Mouse (Mus musculus) hindbrain, embryonic 16.5 days (tissue): ENCODE measurements at regions not wholly inside any gene's neighbourhood (a gene's known extent, or its start where the extent isn't known, plus 50 kb on each side); places are given as distances from the start of the nearest gene placed in this dataset.

Experiments
- ATAC-seq: fragments of 200-750 bp; cut with Nextera tagmentation; 2 replicates; pipeline ENCODE4 v1.8.0; 2017; ENCODE audit warnings: moderate TSS enrichment, moderate library complexity
- H3K27ac ChIP-seq: fragments of 300-500 bp; sonication (generic); 2 replicates; pipeline ENCODE4 v1.5.1; 2014; ENCODE audit warnings: low read depth, mild to moderate bottlenecking, control low read depth, low read length, moderate library complexity
- H3K27me3 ChIP-seq: fragments of 300-500 bp; sonication (generic); replicated peaks from 2 replicates; pipeline ENCODE4 v1.6.1; 2014; ENCODE audit warnings: low read length; ENCODE audit not compliant: control insufficient read depth, insufficient read depth
- H3K36me3 ChIP-seq: fragments of 300-500 bp; sonication (generic); 2 replicates; pipeline ENCODE4 v1.6.1; 2014; ENCODE audit warnings: mild to moderate bottlenecking, low read length, moderate library complexity, mixed read lengths; ENCODE audit not compliant: control insufficient read depth, insufficient read depth
- H3K4me1 ChIP-seq: fragments of 300-500 bp; sonication (generic); 2 replicates; pipeline ENCODE4 v1.6.1; 2014; ENCODE audit warnings: low read depth, low read length; ENCODE audit not compliant: control insufficient read depth, insufficient read depth
- H3K4me2 ChIP-seq: fragments of 300-500 bp; sonication (generic); 2 replicates; pipeline ENCODE4 v1.6.1; 2014; ENCODE audit warnings: mild to moderate bottlenecking, low read length, control low read depth, moderate library complexity
- H3K4me3 ChIP-seq: fragments of 300-500 bp; sonication (generic); 2 replicates; pipeline ENCODE4 v1.5.1; 2014; ENCODE audit warnings: mild to moderate bottlenecking, low read length, control low read depth, moderate library complexity
- H3K9ac ChIP-seq: fragments of 300-500 bp; sonication (generic); 2 replicates; pipeline ENCODE4 v1.6.1; 2014; ENCODE audit warnings: low read depth, mild to moderate bottlenecking, control low read depth, low read length, moderate library complexity
- H3K9me3 ChIP-seq: fragments of 300-500 bp; sonication (generic); 2 replicates; pipeline ENCODE4 v1.6.1; 2014; ENCODE audit warnings: mild to moderate bottlenecking, low read length, moderate library complexity; ENCODE audit not compliant: control insufficient read depth
- WGBS: fragments of 180-500 bp; shearing (Covaris S2); extraction: QIAGEN DNeasy Blood & Tissue Kit; methylation state at CpG from one replicate; pipeline ENCODE4 v1.1.7; 2014; 5-methylcytosine and 5-hydroxymethylcytosine counted together

- Histone ChIP-seq H3K36me3 (no peaks in the 10 kb centered on the region), H3K4me2 (no peak overlapping the region), H3K27me3 (no peaks in the 10 kb centered on the region), H3K9ac (0 out of 2 replicates have a peak overlapping the region, but pooled peaks have one; percentile 8), H3K4me3 (no peak overlapping the region), H3K4me1 (peaks cover 8% of the 10 kb centered on the region), H3K9me3 (no peaks in the 10 kb centered on the region), H3K27ac (0 out of 2 replicates have a peak overlapping the region, but pooled peaks have one; percentile 32)
- peak; percentile 61; the same call in 1 of the 2 replicates for ATAC-seq
- 22% methylated on average over 8 of the region's 8 CpGs for WGBS
These were observed 172.5 kb upstream of the Sdk2 start for GRCm38 (mm10) chr11:114239311-114239803.

- 61% methylated on average over 5 of the region's 5 CpGs for WGBS
- ATAC-seq = no peak
- H3K4me1 ChIP-seq = peaks cover 12% of the 10 kb centered on the region
- no peak overlapping the region for H3K27ac ChIP-seq
- no peaks in the 10 kb centered on the region for H3K27me3 ChIP-seq
- H3K9me3 ChIP-seq = no peaks in the 10 kb centered on the region
- no peak overlapping the region for H3K9ac ChIP-seq
- H3K4me2 ChIP-seq = no peak overlapping the region
- no peaks in the 10 kb centered on the region for H3K36me3 ChIP-seq
- H3K4me3 ChIP-seq = no peak overlapping the region
These were observed 172.0 kb upstream of the Sdk2 start for GRCm38 (mm10) chr11:114238801-114239200.

- H3K4me1 ChIP-seq = peaks cover 15% of the 10 kb centered on the region
- H3K27me3 ChIP-seq = no peaks in the 10 kb centered on the region
- H3K9me3 ChIP-seq = no peaks in the 10 kb centered on the region
- no peaks in the 10 kb centered on the region for H3K36me3 ChIP-seq
- H3K27ac ChIP-seq = no peak overlapping the region
- no peak for ATAC-seq
- WGBS = 83% methylated on average over 8 of the region's 8 CpGs
- H3K4me3 ChIP-seq = no peak overlapping the region
- no peak overlapping the region for H3K4me2 ChIP-seq
- H3K9ac ChIP-seq = no peak overlapping the region
These were observed 171.5 kb upstream of the Sdk2 start for GRCm38 (mm10) chr11:114238316-114238715.

GRCm38 (mm10) chr11:114234542-114234910 is 167.7 kb upstream of the Sdk2 start:
- 0 out of 2 replicates have a peak overlapping the region, but pooled peaks have one; percentile 4 for H3K4me2 ChIP-seq
- H3K27ac ChIP-seq = peak overlapping the region; percentile 25; the same call in 1 of the 2 replicates
- no peak overlapping the region for H3K9ac ChIP-seq
- H3K27me3 ChIP-seq = no peaks in the 10 kb centered on the region
- WGBS = 33% methylated on average over 1 of the region's 1 CpGs
- no peaks in the 10 kb centered on the region for H3K9me3 ChIP-seq
- H3K4me3 ChIP-seq = no peak overlapping the region
- H3K36me3 ChIP-seq = no peaks in the 10 kb centered on the region
- H3K4me1 ChIP-seq = peaks cover 17% of the 10 kb centered on the region
- peak; percentile 60; the same call in 1 of the 2 replicates for ATAC-seq

GRCm38 (mm10) chr11:114233636-114234541 is 167.0 kb upstream of the Sdk2 start:
- Histone ChIP-seq H3K27ac (peak overlapping the region; percentile 25; the same call in 1 of the 2 replicates), H3K36me3 (no peaks in the 10 kb centered on the region), H3K4me1 (peaks cover 10% of the 10 kb centered on the region), H3K27me3 (no peaks in the 10 kb centered on the region), H3K4me2 (0 out of 2 replicates have a peak overlapping the region, but pooled peaks have one; percentile 4), H3K9ac (no peak overlapping the region), H3K4me3 (no peak overlapping the region), H3K9me3 (no peaks in the 10 kb centered on the region)
- WGBS = 56% methylated on average over 19 of the region's 19 CpGs
- ATAC-seq = peak; percentile 54; the same call in 1 of the 2 replicates

- peaks cover 10% of the 10 kb centered on the region for H3K4me1 ChIP-seq
- H3K9ac ChIP-seq = no peak overlapping the region
- no peak for ATAC-seq
- no peak overlapping the region for H3K4me2 ChIP-seq
- H3K4me3 ChIP-seq = no peak overlapping the region
- H3K27me3 ChIP-seq = no peaks in the 10 kb centered on the region
- H3K27ac ChIP-seq = no peak overlapping the region
- H3K36me3 ChIP-seq = no peaks in the 10 kb centered on the region
- 78% methylated on average over 4 of the region's 4 CpGs for WGBS
- H3K9me3 ChIP-seq = no peaks in the 10 kb centered on the region
These were observed 165.0 kb upstream of the Sdk2 start for GRCm38 (mm10) chr11:114231841-114232240.

GRCm38 (mm10) chr11:114229763-114230162 is 162.9 kb upstream of the Sdk2 start:
- H3K4me2 ChIP-seq = no peak overlapping the region
- H3K9me3 ChIP-seq = no peaks in the 10 kb centered on the region
- no peak overlapping the region for H3K4me3 ChIP-seq
- WGBS = 62% methylated on average over 8 of the region's 8 CpGs
- no peaks in the 10 kb centered on the region for H3K36me3 ChIP-seq
- H3K27me3 ChIP-seq = no peaks in the 10 kb centered on the region
- ATAC-seq = no peak
- H3K4me1 ChIP-seq = peaks cover 10% of the 10 kb centered on the region
- no peak overlapping the region for H3K9ac ChIP-seq
- no peak overlapping the region for H3K27ac ChIP-seq

- Histone ChIP-seq H3K36me3 (no peaks in the 10 kb centered on the region), H3K27ac (no peak overlapping the region), H3K27me3 (no peaks in the 10 kb centered on the region), H3K4me3 (no peak overlapping the region), H3K4me2 (no peak overlapping the region), H3K9ac (no peak overlapping the region), H3K9me3 (no peaks in the 10 kb centered on the region), H3K4me1 (peaks cover 10% of the 10 kb centered on the region)
- ATAC-seq = no peak
- WGBS = 85% methylated on average over 6 of the region's 6 CpGs
These were observed 162.3 kb upstream of the Sdk2 start for GRCm38 (mm10) chr11:114229196-114229595.

GRCm38 (mm10) chr11:114226553-114226952 is 159.7 kb upstream of the Sdk2 start:
- Histone ChIP-seq H3K4me2 (no peak overlapping the region), H3K9me3 (no peaks in the 10 kb centered on the region), H3K27ac (no peak overlapping the region), H3K9ac (no peak overlapping the region), H3K27me3 (no peaks in the 10 kb centered on the region), H3K36me3 (no peaks in the 10 kb centered on the region), H3K4me1 (no peaks in the 10 kb centered on the region), H3K4me3 (no peak overlapping the region)
- no peak for ATAC-seq
- WGBS = 92% methylated on average over 13 of the region's 13 CpGs
